Mouse (Mus musculus): Measurements from ENCODE around the gene Higd1a. TPM values are rescaled to one million over a fixed set of nuclear protein-coding genes. Genes with fewer than 3 reads are reported as not detected.
A peak's percentile ranks its signal among the peaks of the same experiment; 100 is the strongest.

The Higd1a gene
- polyA plus RNA-seq, 1 experiment from 2014 or later, result 148 TPM

DNA sequence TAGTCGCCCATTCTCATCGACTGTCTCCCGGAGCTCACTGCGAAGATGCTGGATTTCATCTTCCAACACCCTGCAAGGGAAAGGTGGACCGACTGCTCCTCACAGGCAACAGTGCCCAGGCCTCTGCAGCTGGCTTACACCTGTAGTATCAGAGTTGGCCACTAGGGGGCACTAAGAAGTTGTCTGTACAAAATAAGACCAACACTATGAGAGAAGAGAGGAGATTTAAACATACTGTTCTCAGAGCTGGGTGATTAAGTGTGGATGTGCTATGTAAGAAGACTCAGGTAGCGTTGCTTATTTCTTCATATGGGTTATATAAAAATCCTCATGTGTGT is 27.2 kb downstream of the Higd1a start:
- no peaks in the 10 kb centered on the region for H3K9me3 ChIP-seq (replicated peaks; ENCODE audit: low read length)
- H3K36me3 ChIP-seq (ENCODE audit: insufficient read depth, low read length), result no peaks in the 10 kb centered on the region
- no peaks in the 10 kb centered on the region for H3K27me3 ChIP-seq (ENCODE audit: insufficient read depth, low read length)
- H3K9ac ChIP-seq (ENCODE audit: low read depth, low read length), result no peak overlapping the region
- H3K27ac ChIP-seq, result no peak overlapping the region
- ATAC-seq (replicated peaks; ENCODE audit: low FRiP score, low read depth), result 0 out of 2 replicates have a peak, but pooled peaks have one; percentile 19
- no peak overlapping the region for H3K4me2 ChIP-seq (ENCODE audit: low read length)
- H3K4me1 ChIP-seq (replicated peaks; ENCODE audit: insufficient read depth, low read length), result no peaks in the 10 kb centered on the region
- WGBS, result 30% methylated on average over 6 of the region's 6 CpGs
- H3K4me3 ChIP-seq (replicated peaks; ENCODE audit: low read depth, low read length), result no peak overlapping the region
- TF ChIP-seq CTCF (IDR thresholded peaks at IDR 0.05; ENCODE audit: low read depth), result peak; percentile 88
- DNase-seq (ENCODE audit: low spot score), result peak; percentile 85

DNA sequence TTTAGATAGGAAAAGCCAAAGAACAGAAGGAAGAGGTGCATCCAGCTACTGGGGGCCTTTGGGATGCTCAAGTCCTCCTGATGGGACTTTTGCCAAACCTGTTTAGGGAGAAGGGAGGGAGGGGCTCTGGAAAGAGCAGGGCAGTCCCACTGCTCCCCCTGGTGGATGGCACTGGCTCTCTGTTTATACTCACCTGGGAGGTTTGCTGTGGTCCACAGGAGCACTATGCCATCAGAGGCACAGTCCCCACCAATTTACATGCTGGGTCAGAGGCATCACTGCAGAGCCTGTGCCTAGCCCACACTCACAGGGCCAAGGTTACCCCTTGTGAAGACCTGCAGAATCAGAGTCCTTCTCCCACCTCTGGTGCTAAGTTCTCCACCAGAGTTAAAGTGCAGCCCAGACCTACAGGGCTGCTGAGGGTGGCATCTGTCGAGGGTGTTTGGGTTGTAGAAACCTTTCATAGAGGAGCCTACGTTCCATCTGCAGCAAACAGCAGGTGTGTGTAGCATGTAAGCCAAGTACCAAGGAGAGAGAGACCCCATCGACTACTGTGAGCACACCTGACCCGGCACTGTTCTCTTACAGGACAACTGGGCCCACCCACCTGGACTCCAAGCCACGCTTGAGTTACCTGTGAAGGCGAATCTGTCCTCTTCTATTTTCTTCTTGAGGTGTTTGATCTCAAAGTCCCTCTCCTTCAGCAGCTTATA is 27.8 kb downstream of the Higd1a start:
- Histone ChIP-seq H3K4me2 (ENCODE audit: low read length) (no peak overlapping the region), H3K4me3 (replicated peaks; ENCODE audit: low read depth, low read length) (no peak overlapping the region), H3K9ac (ENCODE audit: low read depth, low read length) (no peak overlapping the region), H3K36me3 (ENCODE audit: insufficient read depth, low read length) (no peaks in the 10 kb centered on the region), H3K9me3 (replicated peaks; ENCODE audit: low read length) (no peaks in the 10 kb centered on the region), H3K4me1 (replicated peaks; ENCODE audit: insufficient read depth, low read length) (no peaks in the 10 kb centered on the region), H3K27me3 (ENCODE audit: insufficient read depth, low read length) (no peaks in the 10 kb centered on the region), H3K27ac (no peak overlapping the region)
- ATAC-seq (replicated peaks; ENCODE audit: low FRiP score, low read depth), result no peak
- peak; percentile 48 for DNase-seq (ENCODE audit: low spot score)
- peak; percentile 69 for TF ChIP-seq CTCF (IDR thresholded peaks at IDR 0.05; ENCODE audit: low read depth)
- WGBS, result 80% methylated on average over 6 of the region's 6 CpGs

DNA sequence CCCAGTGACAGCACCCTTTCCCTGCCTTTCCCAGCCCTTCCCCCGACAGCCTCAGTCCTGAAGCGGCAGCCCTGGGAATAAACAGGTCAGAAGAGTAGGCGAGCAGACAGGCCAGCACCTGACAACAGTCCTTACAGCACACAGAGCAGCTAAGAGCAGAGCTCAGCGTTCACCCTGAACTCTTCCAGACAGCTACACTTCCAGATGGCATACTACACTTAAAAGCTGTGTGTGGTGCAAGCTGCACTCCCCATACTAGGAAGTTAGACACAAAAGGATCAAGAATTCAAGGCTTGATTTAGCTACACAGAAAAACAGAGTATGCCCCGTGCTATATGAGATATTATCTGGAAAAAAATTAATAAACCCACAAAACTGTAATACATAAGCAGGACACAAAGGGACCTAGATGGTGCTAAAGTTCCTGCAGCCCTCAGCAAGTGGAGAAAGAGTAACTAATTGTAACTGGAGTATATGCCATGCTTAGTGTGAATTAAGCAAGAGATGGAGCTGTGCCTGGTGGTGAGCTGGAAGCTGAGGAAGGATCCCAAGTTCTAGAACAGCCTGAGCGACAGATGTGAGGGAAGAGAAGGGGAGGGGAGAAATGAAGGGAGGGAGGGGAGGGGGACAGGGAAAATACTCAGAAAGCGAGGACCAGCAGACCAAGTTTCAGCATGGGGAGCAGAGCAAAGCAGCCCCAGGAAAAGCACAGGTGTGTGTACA is 28.7 kb downstream of the Higd1a start:
- Histone ChIP-seq H3K4me3 (replicated peaks; ENCODE audit: low read depth, low read length) (no peak overlapping the region), H3K4me1 (replicated peaks; ENCODE audit: insufficient read depth, low read length) (no peaks in the 10 kb centered on the region), H3K4me2 (ENCODE audit: low read length) (no peak overlapping the region), H3K9ac (ENCODE audit: low read depth, low read length) (no peak overlapping the region), H3K36me3 (ENCODE audit: insufficient read depth, low read length) (no peaks in the 10 kb centered on the region), H3K9me3 (replicated peaks; ENCODE audit: low read length) (no peaks in the 10 kb centered on the region), H3K27ac (no peak overlapping the region), H3K27me3 (ENCODE audit: insufficient read depth, low read length) (no peaks in the 10 kb centered on the region)
- DNase-seq (ENCODE audit: low spot score) (no peak), ATAC-seq (replicated peaks; ENCODE audit: low FRiP score, low read depth) (no peak)
- WGBS, result 64% methylated on average over 7 of the region's 7 CpGs
- TF ChIP-seq CTCF (IDR thresholded peaks at IDR 0.05; ENCODE audit: low read depth), result no peak

DNA sequence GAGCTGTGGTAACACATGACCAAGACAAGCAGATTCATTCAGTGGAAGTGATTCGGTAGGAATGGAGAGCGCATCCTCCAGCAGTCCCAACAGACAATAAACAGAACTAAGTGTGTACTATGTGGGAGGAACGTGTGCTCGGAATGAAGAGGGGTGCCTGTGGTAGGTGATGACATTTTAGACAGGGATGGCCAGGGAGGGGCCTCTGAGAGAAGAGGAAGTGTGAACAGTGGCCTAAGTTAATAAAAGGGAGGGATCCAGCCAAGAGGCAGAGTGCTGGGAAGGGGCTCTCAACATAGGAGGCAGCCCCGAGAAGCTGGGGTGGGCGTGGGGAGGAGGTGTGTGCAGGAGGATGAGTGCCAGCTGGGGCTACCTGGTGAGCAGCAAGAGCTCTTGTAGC is 29.8 kb downstream of the Higd1a start:
- no peak overlapping the region for H3K27ac ChIP-seq
- H3K9me3 ChIP-seq (replicated peaks; ENCODE audit: low read length), result no peaks in the 10 kb centered on the region
- H3K4me1 ChIP-seq (replicated peaks; ENCODE audit: insufficient read depth, low read length), result no peaks in the 10 kb centered on the region
- H3K4me2 ChIP-seq (ENCODE audit: low read length), result no peak overlapping the region
- TF ChIP-seq CTCF (IDR thresholded peaks at IDR 0.05; ENCODE audit: low read depth), result no peak
- H3K9ac ChIP-seq (ENCODE audit: low read depth, low read length), result no peak overlapping the region
- H3K4me3 ChIP-seq (replicated peaks; ENCODE audit: low read depth, low read length), result no peak overlapping the region
- no peaks in the 10 kb centered on the region for H3K36me3 ChIP-seq (ENCODE audit: insufficient read depth, low read length)
- 60% methylated on average over 6 of the region's 6 CpGs for WGBS
- H3K27me3 ChIP-seq (ENCODE audit: insufficient read depth, low read length), result no peaks in the 10 kb centered on the region
- no peak for ATAC-seq (replicated peaks; ENCODE audit: low FRiP score, low read depth)
- DNase-seq (ENCODE audit: low spot score), result no peak

DNA sequence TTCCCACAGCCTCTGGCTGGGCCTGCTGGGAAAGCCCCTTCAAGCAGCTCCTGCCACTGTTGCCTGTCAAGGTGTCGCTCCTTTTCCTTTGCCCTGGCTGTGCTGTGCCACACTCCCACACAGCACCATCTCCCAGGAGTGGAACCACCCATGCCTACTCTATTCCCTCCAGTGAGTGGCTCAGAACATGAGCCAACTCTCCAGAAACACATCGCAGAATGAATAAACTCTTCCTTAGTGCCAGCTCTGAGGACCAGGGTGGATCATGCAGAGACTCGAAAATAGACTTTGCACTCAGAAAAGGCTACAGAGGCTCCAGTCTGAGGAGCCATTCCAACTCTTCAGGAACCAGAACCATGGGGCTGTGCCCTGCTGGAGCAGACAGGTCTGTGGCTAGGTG is 31.8 kb downstream of the Higd1a start:
- H3K9me3 ChIP-seq (replicated peaks; ENCODE audit: low read length), result no peaks in the 10 kb centered on the region
- no peaks in the 10 kb centered on the region for H3K36me3 ChIP-seq (ENCODE audit: insufficient read depth, low read length)
- no peaks in the 10 kb centered on the region for H3K4me1 ChIP-seq (replicated peaks; ENCODE audit: insufficient read depth, low read length)
- no peaks in the 10 kb centered on the region for H3K27me3 ChIP-seq (ENCODE audit: insufficient read depth, low read length)
- H3K4me2 ChIP-seq (ENCODE audit: low read length), result no peak overlapping the region
- 78% methylated on average over 3 of the region's 3 CpGs for WGBS
- ATAC-seq (replicated peaks; ENCODE audit: low FRiP score, low read depth) (no peak), DNase-seq (ENCODE audit: low spot score) (no peak)
- no peak for TF ChIP-seq CTCF (IDR thresholded peaks at IDR 0.05; ENCODE audit: low read depth)
- H3K27ac ChIP-seq, result no peak overlapping the region
- H3K9ac ChIP-seq (ENCODE audit: low read depth, low read length), result no peak overlapping the region
- H3K4me3 ChIP-seq (replicated peaks; ENCODE audit: low read depth, low read length), result no peak overlapping the region

DNA sequence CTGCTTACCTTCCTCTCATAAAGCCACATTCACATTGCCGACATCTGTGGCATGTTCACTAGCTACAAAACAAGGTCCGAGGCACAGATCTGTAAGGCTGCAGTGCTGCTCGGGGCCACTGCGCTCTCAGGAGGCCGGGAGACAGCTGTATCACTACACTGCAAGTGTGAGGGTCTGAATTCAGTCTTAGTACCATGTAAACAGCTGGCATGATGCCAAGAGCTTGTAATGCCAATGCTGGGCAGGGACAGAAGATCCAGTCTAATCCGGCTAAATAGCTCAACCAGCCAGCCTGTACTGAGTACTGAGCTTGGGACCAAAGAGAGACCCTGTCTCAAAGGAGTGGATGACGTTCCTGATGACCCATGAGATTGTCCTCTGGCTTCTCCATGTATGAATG is 34.2 kb downstream of the Higd1a start:
- Histone ChIP-seq H3K4me3 (replicated peaks; ENCODE audit: low read depth, low read length) (no peak overlapping the region), H3K36me3 (ENCODE audit: insufficient read depth, low read length) (no peaks in the 10 kb centered on the region), H3K27me3 (ENCODE audit: insufficient read depth, low read length) (no peaks in the 10 kb centered on the region), H3K9me3 (replicated peaks; ENCODE audit: low read length) (no peaks in the 10 kb centered on the region), H3K27ac (no peak overlapping the region), H3K9ac (ENCODE audit: low read depth, low read length) (no peak overlapping the region), H3K4me1 (replicated peaks; ENCODE audit: insufficient read depth, low read length) (no peaks in the 10 kb centered on the region), H3K4me2 (ENCODE audit: low read length) (no peak overlapping the region)
- DNase-seq (ENCODE audit: low spot score) (no peak), ATAC-seq (replicated peaks; ENCODE audit: low FRiP score, low read depth) (0 out of 2 replicates have a peak, but pooled peaks have one; percentile 26)
- TF ChIP-seq CTCF (IDR thresholded peaks at IDR 0.05; ENCODE audit: low read depth), result no peak
- 84% methylated on average over 7 of the region's 7 CpGs for WGBS
